Mouse (Mus musculus): Measurements from ENCODE around the gene Gm13694. TPM values are rescaled to one million over a fixed set of nuclear protein-coding genes. Genes with fewer than 3 reads are reported as not detected.

Gm13694 gene
- total RNA-seq, 4 experiments from 2014 or later = 1.4 to 2.5 (median 1.7) TPM

Other genes starting within 250 kb of the Gm13694 start
- 1 to 10 TPM; 4.4 to 8.6 (median 6.0) TPM for gene Fam171b, start 166.3 kb upstream of the Gm13694 start, total RNA-seq (2022)
- not detected for gene Zswim2, start 37.7 kb upstream of the Gm13694 start, total RNA-seq (2022)
- gene Gm13698, start 23.2 kb upstream of the Gm13694 start, total RNA-seq (2022) = 1 to 10 TPM; 1.4 to 2.5 (median 1.7) TPM
- 1 to 10 TPM; 1.4 to 2.5 (median 1.7) TPM for gene Gm13693, start 17.4 kb upstream of the Gm13694 start, total RNA-seq (2022)
- gene Gm13695, start 11.6 kb upstream of the Gm13694 start, total RNA-seq (2022) = 1 to 10 TPM in 2 of 4 experiments, not detected in 2; 1.2 to 1.6 TPM
- 1 to 10 TPM; 1.4 to 2.5 (median 1.7) TPM for gene Gm13696, start 5.8 kb upstream of the Gm13694 start, total RNA-seq (2022)
- 1 to 10 TPM; 1.4 to 2.5 (median 1.7) TPM for gene Gm13697, start 5.8 kb downstream of the Gm13694 start, total RNA-seq (2022)
- 1 to 10 TPM; 1.4 to 2.5 (median 1.7) TPM for gene Gm13691, start 11.6 kb downstream of the Gm13694 start, total RNA-seq (2022)